Mouse (Mus musculus) hindbrain, embryonic 14.5 days (tissue): ENCODE results near the gene Rab25. TPM values are rescaled to one million over a fixed set of nuclear protein-coding genes. Genes with fewer than 3 reads are reported as not detected.

Experiments used
- ATAC-seq: fragments of 200-750 bp; cut with Nextera tagmentation; 2 replicates; pipeline ENCODE4 v1.8.0; 2017; ENCODE audit warnings: moderate number of reproducible peaks, mild to moderate bottlenecking, moderate TSS enrichment, moderate library complexity; ENCODE audit not compliant: low FRiP score
- DNase-seq: peaks from one replicate; pipeline ENCODE4 v3.0.0-alpha.2; 2015; ENCODE audit warnings: low spot score
- H3K27ac ChIP-seq: fragments of 300-500 bp; sonication (generic); 2 replicates; pipeline ENCODE4 v1.5.1; 2014; ENCODE audit warnings: mild to moderate bottlenecking, moderate library complexity
- H3K27me3 ChIP-seq: fragments of 300-500 bp; sonication (generic); 2 replicates; pipeline ENCODE4 v1.6.1; 2014; ENCODE audit warnings: mild to moderate bottlenecking, low read length, mixed read lengths; ENCODE audit not compliant: control insufficient read depth, insufficient read depth
- H3K36me3 ChIP-seq: fragments of 300-500 bp; sonication (generic); replicated peaks from 2 replicates; pipeline ENCODE4 v1.6.1; 2014; ENCODE audit not compliant: control insufficient read depth, insufficient read depth
- H3K4me1 ChIP-seq: fragments of 300-500 bp; sonication (generic); replicated peaks from 2 replicates; pipeline ENCODE4 v1.6.1; 2014; ENCODE audit warnings: antibody characterized with exemption, low read length, mixed read lengths; ENCODE audit not compliant: control insufficient read depth, insufficient read depth
- H3K4me2 ChIP-seq: fragments of 300-500 bp; sonication (generic); replicated peaks from 2 replicates; pipeline ENCODE4 v1.6.1; 2014; ENCODE audit warnings: mild to moderate bottlenecking, moderate library complexity
- H3K4me3 ChIP-seq: fragments of 300-500 bp; sonication (generic); replicated peaks from 2 replicates; pipeline ENCODE4 v1.5.1; 2014; ENCODE audit warnings: mild to moderate bottlenecking, low read length
- H3K9ac ChIP-seq: fragments of 300-500 bp; sonication (generic); 2 replicates; pipeline ENCODE4 v1.6.1; 2014
- H3K9me3 ChIP-seq: fragments of 300-500 bp; sonication (generic); 2 replicates; pipeline ENCODE4 v1.6.1; 2016; ENCODE audit warnings: low read length; ENCODE audit not compliant: control insufficient read depth
- WGBS: fragments of 180-500 bp; shearing (Covaris S2); extraction: QIAGEN DNeasy Blood & Tissue Kit; methylation state at CpG from one replicate; pipeline ENCODE4 v1.1.7; 2014; 5-methylcytosine and 5-hydroxymethylcytosine counted together
- polyA plus RNA-seq: library from polyadenylated mRNA; unstranded; fragments of >200 nt; fragmentation: Nextera tagmentation; extraction: Ambion mirVana; gene quantifications from 2 replicates; pipeline ENCODE4 v1.2.1, GENCODE M21; 2014

Rab25 gene
- polyA plus RNA-seq, 1 experiment from 2014 or later: 0.20 TPM

DNA sequence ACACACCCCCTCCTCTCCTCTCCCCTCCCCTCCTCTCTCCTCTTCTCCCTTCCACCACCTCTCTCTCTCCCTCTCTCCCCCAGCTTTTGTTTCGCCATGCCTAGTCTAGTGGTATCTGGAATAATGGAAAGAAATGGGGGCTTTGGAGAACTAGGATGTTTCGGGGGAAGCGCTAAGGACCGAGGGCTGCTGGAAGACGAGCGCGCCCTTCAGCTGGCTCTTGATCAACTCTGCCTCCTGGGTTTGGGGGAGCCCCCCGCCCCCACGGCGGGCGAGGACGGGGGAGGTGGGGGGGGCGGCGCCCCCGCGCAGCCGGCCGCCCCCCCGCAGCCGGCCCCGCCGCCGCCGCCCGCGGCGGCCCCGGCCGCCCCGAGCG lies 15.8 kb downstream of the Rab25 start, which contains the start of gene Mex3a:
Mex3a (plus strand) TSS at position 97 of the 376 bp plus-strand sequence.
- Histone ChIP-seq H3K27ac (peak within 1 kb of the TSS; percentile 98), H3K4me2 (peak within 1 kb of the TSS; percentile 96), H3K9ac (peak within 1 kb of the TSS; percentile 100), H3K4me1 (peaks cover 68% of the 10 kb centered on the region), H3K4me3 (peak within 1 kb of the TSS; percentile 93), H3K36me3 (peaks cover 24% of the 10 kb centered on the region), H3K9me3 (no peaks in the 10 kb centered on the region), H3K27me3 (no peaks in the 10 kb centered on the region)
- WGBS: 1% methylated on average over 14 of the region's 31 CpGs
- DNase-seq: no peak
- ATAC-seq: no peak

DNA sequence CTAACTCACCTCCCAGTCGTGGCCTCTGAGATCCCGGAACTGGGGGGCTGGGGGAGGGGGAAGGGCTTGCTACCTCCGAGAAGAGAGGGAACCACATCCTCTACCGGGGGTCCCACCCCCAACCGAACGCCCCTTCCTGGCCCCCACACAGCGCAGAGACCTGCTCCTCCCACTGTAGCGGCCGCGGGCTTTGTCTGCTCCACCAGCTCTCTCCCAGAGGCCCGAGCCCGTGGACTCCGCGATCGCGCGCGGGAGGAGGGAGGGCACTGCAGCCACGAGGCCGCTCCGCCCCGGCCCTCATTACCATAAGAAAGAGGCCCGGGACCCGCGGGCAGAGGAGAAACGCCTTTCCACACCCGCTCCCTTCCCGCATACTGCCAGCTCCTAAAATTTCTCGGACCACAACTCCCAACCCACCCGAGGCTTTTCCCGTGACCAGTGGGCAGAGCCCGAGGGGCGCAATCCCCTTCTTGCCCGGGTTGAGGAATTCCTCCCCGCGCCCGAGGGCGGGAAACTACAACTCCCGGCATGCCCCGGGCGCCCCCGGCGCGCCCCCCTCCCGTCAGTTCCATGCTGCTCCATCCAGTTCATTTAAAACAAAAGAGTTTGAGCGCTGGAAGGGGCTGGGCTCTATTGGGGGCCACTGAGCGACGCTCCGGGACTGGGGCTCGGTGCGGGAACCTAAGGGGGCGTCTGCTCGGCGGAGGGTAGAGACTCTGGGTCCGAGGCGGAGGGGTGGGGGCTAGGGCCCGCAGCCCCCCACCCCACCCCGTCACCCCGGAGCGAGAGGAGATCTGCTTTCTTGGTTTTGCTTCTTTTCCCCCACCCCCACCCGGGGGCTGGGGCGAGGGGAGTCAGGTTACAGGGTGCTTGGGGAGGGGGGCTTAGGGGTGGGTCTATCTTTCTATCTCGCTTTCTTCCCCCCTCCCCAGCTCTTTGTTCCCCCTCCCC lies 16.5 kb downstream of the Rab25 start:
- Histone ChIP-seq H3K4me2 (peak overlapping the region; percentile 96), H3K9ac (peak overlapping the region; percentile 100), H3K9me3 (no peaks in the 10 kb centered on the region), H3K4me3 (peak overlapping the region; percentile 93), H3K27ac (peak overlapping the region; percentile 98), H3K36me3 (peaks cover 17% of the 10 kb centered on the region), H3K27me3 (no peaks in the 10 kb centered on the region), H3K4me1 (peaks cover 65% of the 10 kb centered on the region)
- under 1% methylated on average over 52 of the region's 63 CpGs for WGBS
- DNase-seq (peak; percentile 90), ATAC-seq (peak; percentile 86)

DNA sequence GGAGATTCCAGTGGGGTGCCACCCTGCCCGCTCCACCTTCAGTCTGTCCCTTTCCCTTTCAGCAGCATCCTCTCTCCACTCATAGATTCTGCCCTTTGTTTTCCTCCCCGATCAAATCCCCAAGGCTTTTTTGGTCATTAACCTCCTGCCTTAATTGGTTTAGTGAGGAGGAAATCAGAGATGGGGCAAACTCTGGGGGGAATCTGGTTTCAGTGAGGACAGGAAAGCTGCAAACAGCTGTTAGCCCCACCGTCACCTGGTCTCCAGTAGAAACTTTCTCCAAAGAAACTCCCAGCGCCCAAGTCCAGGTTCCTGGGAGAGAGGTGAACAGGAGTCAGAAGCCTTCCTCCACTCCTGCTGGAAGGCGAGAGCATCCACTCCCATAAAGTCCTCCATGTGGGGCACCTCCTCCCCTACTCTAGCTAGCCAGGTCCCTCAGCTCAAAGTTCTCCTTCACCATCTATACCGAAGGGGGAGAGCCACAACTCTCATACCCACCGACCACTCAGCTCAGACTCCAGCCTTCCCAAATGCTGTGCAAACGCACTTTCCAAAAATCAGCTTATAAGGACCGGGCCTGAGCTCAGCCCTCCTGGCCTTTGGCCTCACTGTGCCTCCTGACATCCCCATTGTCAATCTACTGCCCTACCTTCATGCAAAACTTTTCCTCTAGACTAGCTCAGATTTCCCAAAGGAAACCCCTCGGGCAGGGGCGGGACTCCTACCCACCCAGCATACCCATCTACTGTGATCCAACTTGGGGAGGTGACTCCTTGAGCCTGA lies 17.8 kb downstream of the Rab25 start:
- peaks cover 52% of the 10 kb centered on the region for H3K4me1 ChIP-seq
- peak overlapping the region; percentile 100 for H3K9ac ChIP-seq
- DNase-seq: no peak

DNA sequence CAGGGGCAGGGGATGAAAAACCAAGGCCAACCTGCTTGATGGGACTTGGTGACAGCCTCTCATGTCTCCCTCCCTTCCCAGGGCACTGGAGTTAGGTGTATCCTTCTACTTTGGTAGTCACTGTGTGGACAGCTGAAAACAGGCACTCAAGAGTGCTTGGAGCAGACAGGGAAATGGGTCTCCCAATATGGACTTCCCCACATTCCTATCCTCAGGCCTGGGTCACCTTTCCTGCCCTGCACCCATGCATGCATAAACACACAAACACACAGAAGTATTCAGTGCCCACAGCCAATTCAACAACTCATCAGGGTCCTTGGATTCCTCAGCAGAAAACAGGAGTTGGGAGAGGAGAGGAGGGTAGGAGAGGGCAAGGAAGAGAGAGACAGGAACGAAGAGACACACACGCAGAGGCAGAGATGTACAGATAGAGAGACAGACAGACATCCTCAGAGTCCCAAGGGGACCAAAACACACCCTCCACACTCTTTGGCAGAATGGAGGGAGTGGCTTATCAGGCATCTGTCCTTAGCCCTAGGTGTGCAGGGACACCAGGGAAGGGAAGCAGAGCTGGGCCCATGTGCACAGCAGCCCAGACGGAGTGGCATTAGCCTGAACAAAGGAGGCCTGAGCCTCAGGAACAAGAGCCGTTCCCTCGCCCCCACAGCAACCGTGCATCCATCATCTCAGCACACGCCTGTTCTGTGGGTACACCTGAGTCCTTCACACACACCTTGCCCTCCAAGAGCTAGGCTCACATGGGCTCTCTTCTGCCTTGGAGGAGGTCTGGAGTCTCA lies 18.7 kb downstream of the Rab25 start:
- ATAC-seq (no peak), DNase-seq (no peak)
- H3K9me3 ChIP-seq: no peaks in the 10 kb centered on the region
- peaks cover 43% of the 10 kb centered on the region for H3K4me1 ChIP-seq
- peak overlapping the region; percentile 100 for H3K9ac ChIP-seq
- H3K4me2 ChIP-seq: peak overlapping the region; percentile 96
- 24% methylated on average over 7 of the region's 7 CpGs for WGBS
- H3K27ac ChIP-seq: peak overlapping the region; percentile 98
- peaks cover 7% of the 10 kb centered on the region; the same call in 1 of the 2 replicates for H3K36me3 ChIP-seq
- no peaks in the 10 kb centered on the region for H3K27me3 ChIP-seq
- H3K4me3 ChIP-seq: peak overlapping the region; percentile 93

More for the DNA sequence above, 17.8 kb downstream of the Rab25 start:
- Histone ChIP-seq H3K9me3 (no peaks in the 10 kb centered on the region), H3K27me3 (no peaks in the 10 kb centered on the region), H3K27ac (peak overlapping the region; percentile 98), H3K4me2 (peak overlapping the region; percentile 96), H3K4me3 (peak overlapping the region; percentile 93), H3K36me3 (peaks cover 5% of the 10 kb centered on the region; the same call in 1 of the 2 replicates)
- no peak for ATAC-seq
- 3% methylated on average over 11 of the region's 11 CpGs for WGBS

DNA sequence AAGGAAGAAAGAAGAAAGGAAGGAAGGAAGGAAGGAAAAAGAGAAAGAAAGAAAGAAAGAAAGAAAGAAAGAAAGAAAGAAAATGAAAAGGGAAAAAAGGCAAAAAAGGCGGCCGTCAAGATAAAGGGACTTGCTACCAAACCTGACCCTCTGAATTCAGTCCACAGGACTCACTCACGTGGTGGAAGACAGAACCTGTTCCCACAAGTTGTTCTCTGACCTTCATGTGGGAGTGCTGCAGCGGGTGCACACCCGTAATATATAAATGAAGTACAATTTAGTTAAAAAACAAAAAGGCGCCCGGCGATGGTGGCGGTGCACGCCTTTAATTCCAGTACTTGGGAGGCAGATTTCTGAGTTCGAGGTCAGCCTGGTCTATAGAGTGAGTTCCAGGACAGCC lies 19.5 kb downstream of the Rab25 start:
- H3K9me3 ChIP-seq: no peaks in the 10 kb centered on the region
- H3K9ac ChIP-seq: no peak overlapping the region
- H3K4me1 ChIP-seq: peaks cover 40% of the 10 kb centered on the region
- H3K27me3 ChIP-seq: no peaks in the 10 kb centered on the region
- 84% methylated on average over 11 of the region's 11 CpGs for WGBS
- no peak overlapping the region for H3K4me3 ChIP-seq
- H3K4me2 ChIP-seq: peak overlapping the region; percentile 96
- ATAC-seq: no peak
- no peak for DNase-seq
- H3K36me3 ChIP-seq: peaks cover 8% of the 10 kb centered on the region; the same call in 1 of the 2 replicates
- no peak overlapping the region for H3K27ac ChIP-seq

DNA sequence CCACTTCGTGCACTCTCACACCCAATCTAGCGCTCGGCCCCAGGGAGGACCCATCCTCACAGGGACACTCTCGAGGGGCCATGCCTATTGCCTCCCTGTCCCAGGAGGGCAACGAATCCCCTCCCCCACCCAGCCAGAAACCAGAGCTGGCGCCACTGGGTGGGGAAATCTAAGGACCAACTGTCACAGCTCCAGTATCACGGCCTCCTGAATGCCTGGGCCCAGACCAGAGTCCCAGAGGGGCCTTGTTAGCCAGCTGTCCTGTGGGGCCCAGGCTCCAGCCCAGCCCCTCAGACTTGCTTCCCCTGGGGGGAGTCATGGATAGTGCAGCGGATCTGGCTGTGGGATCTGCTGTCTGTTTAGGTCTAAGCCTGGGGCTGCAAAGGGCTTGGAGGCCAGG lies 20.5 kb downstream of the Rab25 start:
- peak overlapping the region; percentile 52 for H3K9ac ChIP-seq
- H3K9me3 ChIP-seq: no peaks in the 10 kb centered on the region
- no peak for ATAC-seq
- H3K27me3 ChIP-seq: no peaks in the 10 kb centered on the region
- peak overlapping the region; percentile 3; the same call in 1 of the 2 replicates for H3K4me3 ChIP-seq
- H3K36me3 ChIP-seq: peaks cover 13% of the 10 kb centered on the region; the same call in 1 of the 2 replicates
- 25% methylated on average over 8 of the region's 8 CpGs for WGBS
- H3K4me2 ChIP-seq: peak overlapping the region; percentile 96
- H3K4me1 ChIP-seq: peaks cover 40% of the 10 kb centered on the region
- no peak for DNase-seq
- no peak overlapping the region for H3K27ac ChIP-seq

DNA sequence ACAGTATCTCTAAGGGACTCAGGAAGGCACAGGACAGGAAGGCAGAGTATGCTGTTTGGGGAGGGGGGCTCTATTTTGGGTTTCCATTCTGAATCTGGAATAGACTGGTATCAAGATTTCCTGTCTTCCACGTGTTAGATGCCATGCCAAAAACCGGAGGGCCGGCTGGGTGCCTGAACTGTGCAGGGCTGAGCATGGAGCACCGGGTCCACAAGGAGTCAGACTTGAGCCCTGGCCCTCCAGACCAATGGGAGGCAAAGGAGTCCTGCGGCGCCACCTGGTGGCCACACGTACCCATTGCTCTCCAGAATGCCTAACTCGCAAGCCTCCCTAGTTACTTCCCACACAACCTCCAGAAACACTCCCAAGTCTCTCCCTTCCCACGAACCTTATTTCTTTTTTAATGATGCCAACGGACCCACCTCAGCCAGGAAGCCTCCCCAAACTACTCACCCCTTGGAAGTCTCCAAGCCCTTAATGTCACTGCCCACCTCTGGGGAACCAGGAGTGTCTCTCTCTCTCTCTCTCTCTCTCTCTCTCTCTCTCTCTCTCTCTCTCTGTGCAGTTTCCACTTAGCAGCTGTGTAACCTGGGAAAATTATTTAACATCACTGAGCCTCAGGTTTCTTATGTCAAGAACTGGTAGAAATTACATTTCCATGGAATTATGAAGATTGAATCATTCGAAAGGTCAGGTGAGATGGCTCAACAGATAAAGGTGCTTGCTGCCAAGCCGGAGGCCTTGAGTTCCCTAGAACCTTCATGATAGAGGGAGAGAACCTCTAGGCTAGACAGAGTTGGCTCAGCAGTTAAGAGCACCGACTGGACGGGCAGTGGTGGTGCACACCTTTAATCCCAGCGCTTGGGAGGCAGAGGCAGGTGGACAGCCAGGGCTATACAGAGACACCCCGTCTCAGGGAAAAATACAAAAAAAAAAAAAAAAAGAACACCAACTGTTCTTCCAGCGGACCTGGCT lies 21.7 kb downstream of the Rab25 start:
- Histone ChIP-seq H3K4me3 (no peak overlapping the region), H3K4me1 (peaks cover 40% of the 10 kb centered on the region), H3K36me3 (peaks cover 13% of the 10 kb centered on the region; the same call in 1 of the 2 replicates), H3K9me3 (no peaks in the 10 kb centered on the region), H3K27me3 (no peaks in the 10 kb centered on the region), H3K27ac (no peak overlapping the region), H3K4me2 (peak overlapping the region; percentile 40), H3K9ac (0 out of 2 replicates have a peak overlapping the region, but pooled peaks have one; percentile 12)
- 32% methylated on average over 17 of the region's 17 CpGs for WGBS
- peak; percentile 75 for ATAC-seq
- DNase-seq: peak; percentile 90

DNA sequence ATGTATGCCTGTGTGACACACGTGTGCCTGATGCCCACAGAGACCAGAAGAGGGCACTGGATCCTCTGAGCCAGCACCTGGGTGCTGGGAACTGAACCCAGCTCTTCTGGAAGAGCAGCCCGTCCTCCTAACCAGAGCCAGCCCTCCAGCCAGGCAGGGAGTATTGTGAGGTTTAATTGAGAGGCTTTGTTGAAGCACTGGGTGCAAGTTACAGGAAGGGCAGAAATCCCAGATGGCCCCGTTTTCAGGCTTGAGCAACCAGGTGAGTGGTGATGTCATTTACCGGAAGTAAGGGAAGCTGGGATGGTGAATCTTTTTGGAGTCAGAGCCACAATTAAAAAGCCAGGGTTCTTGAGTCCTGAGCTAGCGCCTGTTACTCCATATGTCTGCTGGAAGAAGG lies 23.1 kb downstream of the Rab25 start:
- DNase-seq: no peak
- H3K27ac ChIP-seq: no peak overlapping the region
- no peaks in the 10 kb centered on the region for H3K9me3 ChIP-seq
- no peaks in the 10 kb centered on the region for H3K27me3 ChIP-seq
- peaks cover 13% of the 10 kb centered on the region; the same call in 1 of the 2 replicates for H3K36me3 ChIP-seq
- no peak overlapping the region for H3K4me3 ChIP-seq
- 86% methylated on average over 5 of the region's 5 CpGs for WGBS
- H3K4me1 ChIP-seq: peaks cover 32% of the 10 kb centered on the region
- no peak overlapping the region for H3K4me2 ChIP-seq
- no peak for ATAC-seq
- H3K9ac ChIP-seq: no peak overlapping the region
